Mouse (Mus musculus) kidney, adult 8-10 months (tissue): ENCODE measurements at regions not wholly inside any gene's neighbourhood (a gene's known extent, or its start where the extent isn't known, plus 50 kb on each side); places are given as distances from the start of the nearest gene placed in this dataset.

Experiments used
- DNase-seq, 2 experiments: peaks; one replicate each; pipeline ENCODE4 v3.0.0; 2022

GRCm38 (mm10) chr7:115192992-115193761 is 449.7 kb downstream of the Insc start:
- DNase-seq = no peak

DNA sequence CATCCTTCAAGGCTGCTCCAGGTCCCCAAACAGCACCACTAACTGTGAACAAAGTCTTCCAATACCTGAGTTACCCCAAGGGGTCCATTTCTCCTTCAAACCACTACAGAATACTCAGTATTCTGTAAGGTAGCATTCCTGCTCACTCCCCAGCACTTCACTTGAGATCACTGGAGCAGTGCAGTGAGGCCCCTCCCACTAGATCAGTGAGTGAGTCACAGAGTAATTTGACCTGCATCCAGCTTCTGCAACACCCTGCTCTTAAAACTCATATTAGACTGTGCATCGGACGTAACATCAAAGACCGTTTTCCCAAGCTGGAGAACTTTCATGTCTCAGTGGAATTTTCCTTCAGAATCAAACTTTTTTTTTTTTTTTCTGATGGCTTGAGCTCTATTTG is 461.4 kb downstream of the Insc start:
- DNase-seq = peak; percentile 29

- DNase-seq = peak; percentile 28 to 46
Measured at GRCm38 (mm10) chr7:115206479-115207134, 463.1 kb downstream of the Insc start.

GRCm38 (mm10) chr7:115208781-115209180 is 465.3 kb downstream of the Insc start:
- DNase-seq = no peak

DNA sequence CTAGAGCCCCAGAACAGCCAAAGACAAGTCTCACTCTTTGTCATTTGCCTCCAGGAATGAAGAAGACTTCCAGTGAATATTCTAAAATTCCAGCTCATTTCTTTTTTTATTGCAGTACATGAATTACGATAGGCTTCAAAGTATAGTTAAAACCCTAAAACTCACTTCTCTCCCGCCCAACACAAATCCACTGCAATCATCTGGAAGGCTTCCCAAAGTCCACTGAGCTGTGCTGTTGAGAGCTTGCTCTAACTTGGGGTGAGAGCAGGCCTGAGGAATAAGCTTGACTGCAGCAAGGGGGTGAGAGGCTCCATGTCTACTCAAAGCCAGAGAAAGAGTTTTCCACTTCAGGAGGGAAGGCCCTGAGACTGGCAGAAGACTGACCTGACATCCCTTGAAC is 466.5 kb downstream of the Insc start:
- no peak for DNase-seq

GRCm38 (mm10) chr7:115216838-115217237 is 473.3 kb downstream of the Insc start:
- DNase-seq = peak; percentile 70 to 81

- no peak for DNase-seq
Measured at GRCm38 (mm10) chr7:115217255-115217654, 473.8 kb downstream of the Insc start.

DNA sequence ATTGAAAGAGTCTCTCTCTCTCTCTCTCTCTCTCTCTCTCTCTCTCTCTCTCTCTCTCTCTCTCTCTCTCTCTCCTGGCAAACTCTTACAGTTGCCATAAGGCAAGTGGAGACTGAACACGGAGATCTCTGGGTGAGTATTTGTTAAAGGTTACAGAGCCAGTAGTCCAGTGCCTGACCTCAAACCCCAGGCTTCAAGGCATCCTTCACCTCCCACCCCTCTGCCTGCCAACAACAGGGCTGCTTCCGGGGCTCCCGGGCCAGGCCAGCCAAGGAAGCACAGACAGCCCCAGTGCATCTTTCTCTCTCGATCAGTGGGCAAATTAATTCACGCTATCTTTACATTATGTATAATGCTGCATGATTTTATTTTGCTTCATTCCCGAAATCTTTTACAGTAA is 474.2 kb downstream of the Insc start:
- no peak for DNase-seq

DNA sequence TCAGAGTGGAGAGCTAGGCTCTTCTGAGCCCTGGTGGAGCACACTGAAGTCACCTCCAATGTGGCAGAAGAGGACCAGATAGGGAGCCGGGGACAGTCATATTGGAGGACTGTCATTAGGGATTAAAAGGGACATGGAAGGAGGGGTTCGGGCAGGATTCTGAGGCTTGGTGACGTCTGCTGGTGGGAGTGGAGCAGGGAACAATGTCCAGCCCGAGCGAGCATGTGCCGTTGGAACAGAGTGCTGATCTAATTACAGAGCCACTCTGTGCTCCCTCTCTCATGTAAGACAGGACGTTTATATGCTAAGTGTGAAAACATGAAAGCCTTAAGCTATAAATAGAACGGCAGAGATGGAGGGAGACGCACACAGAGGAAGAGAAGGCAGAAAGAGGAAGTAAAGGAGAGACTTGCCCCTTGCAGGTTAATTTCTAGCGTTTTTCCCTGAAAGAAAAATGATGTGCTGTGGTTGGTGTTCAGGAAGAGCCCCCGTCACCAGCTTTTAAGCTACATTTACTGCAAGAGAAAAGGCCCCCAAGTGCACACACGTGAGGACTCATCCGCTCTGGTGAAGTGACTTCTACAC is 475.2 kb downstream of the Insc start:
- no peak for DNase-seq

- DNase-seq = no peak
Measured at GRCm38 (mm10) chr7:115222642-115223041, 479.1 kb downstream of the Insc start.

GRCm38 (mm10) chr7:115230525-115230924 is 487.0 kb downstream of the Insc start:
- DNase-seq = no peak

- no peak for DNase-seq
Measured at GRCm38 (mm10) chr7:115233850-115234436, 490.4 kb downstream of the Insc start.

- DNase-seq = no peak
Measured at GRCm38 (mm10) chr7:115237131-115237530, 493.6 kb downstream of the Insc start.

- no peak for DNase-seq
Measured at GRCm38 (mm10) chr7:115251591-115252369, 508.3 kb downstream of the Insc start.

GRCm38 (mm10) chr7:115252370-115252750 is 508.9 kb downstream of the Insc start:
- DNase-seq = no peak

DNA sequence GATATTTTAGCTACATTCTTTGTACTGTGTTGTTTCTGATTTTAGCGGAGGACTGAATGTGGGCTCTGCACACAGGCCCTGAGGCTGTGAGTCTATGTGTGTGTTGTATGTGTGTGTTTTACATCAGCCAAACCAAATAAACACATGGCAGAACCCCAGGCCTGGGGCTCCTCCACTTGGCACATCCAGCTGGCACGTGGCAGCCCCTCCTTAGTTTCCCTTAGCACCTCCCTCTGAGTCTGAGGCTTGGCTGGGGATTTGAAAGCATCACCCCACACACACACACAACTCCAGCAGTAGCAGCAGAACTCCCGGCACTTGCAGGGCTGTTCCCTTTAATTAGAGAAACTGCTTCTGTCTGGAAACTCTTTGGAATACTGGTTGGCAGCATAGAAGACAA is 515.1 kb downstream of the Insc start:
- DNase-seq = no peak

- no peak for DNase-seq
Measured at GRCm38 (mm10) chr7:115263082-115263481, 519.6 kb downstream of the Insc start.

DNA sequence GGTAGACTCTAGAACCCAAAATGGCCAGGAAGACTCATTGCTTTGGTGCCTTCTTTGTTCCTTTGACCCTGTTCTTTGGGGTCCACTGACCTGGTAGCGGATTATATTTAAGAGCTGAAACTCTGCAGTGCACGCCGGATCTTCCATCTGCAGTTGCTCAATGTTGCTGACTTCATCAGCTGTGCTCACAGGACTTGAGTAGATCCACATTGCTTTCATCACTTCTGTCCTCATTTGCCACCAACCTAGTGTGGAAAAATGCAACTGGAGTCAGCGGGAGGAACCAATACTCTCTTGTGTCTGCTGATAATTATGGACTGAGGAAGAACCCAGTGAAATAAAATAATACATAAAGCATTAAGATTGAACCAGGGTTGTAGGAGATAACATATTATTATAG is 522.6 kb downstream of the Insc start:
- no peak for DNase-seq

DNA sequence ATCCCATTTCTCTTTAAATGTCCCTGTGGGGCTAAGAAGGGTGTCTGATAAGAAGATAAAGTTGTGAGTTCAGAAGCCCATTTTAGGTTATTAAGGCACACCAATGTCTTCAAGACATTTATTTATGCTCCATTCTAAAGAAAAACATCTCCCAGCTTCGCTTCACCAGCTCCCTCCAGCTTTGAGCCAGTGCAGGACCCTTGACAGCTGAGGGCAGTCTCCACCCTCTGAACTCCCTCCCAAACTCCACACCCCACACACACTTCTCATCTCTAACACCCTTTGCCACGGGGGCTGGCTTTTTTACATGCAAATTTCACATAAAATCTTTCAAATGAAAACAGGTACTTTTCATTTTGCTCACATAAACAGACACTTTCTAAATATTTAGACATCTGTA is 527.3 kb downstream of the Insc start:
- no peak for DNase-seq

- DNase-seq = peak; percentile 17 to 25
Measured at GRCm38 (mm10) chr7:115274836-115275235, 531.3 kb downstream of the Insc start.

DNA sequence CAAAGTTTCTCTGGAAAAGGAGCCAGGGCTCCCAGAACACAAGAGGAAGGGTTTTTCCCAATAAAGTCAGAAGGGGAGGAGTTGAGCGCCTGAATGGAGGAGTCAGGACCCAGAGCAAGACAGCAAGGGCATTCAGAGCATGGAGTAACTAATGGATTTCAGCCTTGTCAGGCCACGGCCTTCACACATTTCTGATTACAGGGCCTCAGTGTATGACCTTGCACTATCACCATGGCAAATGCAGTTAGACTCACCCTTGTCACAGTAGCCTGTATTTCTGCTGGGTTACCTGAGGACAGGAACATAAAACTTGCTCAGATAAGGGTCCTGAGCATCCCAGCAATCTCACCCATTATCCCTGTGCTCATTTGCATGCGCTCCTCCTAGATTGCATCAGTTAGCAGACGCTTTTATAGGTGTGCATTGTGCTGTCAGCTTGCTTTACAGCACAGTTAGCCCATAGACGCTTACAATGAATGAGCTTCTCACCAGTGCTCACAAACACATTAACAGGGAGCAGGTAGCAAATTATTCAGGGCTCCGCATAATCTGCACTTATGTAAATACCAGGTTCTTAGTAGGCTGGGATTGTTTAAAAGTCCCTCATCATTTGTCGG is 547.4 kb downstream of the Insc start:
- no peak for DNase-seq

DNA sequence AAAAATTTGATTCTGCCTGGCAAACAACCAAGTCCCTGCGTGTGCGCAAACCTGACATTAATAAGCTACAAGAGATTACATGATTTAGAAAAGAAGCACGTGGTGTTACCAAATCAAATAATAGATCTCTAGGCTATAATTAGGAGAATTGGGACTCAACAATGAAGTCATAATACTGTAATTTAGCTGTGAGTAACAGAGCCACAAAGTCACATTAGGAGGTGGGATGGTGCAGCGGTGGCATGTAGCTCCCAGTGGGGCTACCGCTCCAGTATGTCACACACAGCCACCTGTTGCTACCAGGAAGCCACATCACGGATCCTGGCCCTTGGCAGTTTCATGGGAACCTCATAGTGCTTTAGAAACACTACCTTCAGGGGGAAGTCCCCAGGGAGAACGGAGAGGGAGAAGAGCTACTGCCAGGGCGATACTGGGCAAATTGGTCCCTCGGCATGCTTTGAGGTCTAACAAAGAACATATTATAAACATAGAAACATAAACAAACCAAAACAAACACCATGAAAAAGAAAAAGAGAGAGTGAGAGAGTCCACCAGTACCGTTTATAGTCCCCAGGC is 551.2 kb downstream of the Insc start:
- no peak for DNase-seq
